In the genomic region with DNA sequence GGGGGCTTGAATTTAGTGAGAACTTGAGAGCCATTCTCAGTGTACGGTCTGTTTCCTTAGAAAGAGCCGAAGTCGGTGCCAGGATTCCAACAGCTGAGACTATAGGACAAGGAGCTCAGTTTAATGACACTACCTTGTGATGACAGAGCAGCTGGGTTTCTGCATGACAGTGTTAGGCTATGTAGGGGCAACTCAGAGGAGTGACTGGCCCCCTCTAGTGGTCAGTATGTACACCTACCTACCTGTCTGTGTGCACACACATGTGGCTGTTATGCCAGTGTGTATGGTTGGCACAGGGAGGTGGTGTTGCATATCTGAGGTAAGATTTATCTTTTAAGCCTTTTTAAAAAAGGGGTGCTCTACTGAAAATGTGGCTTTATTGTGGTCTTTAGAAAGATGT, we compare ENCODE assay signal across 9 mouse cellular contexts. TPM values are rescaled to one million over a fixed set of nuclear protein-coding genes. Genes with fewer than 3 reads are reported as not detected.
DNase-seq lines count a peak whose midpoint lies in the region; ATAC-seq and TF ChIP-seq lines count a peak whose summit lies in the region.
"Had no signal": no experiment of that assay in that cellular context is flagged by ENCODE, and none has a peak within 500 bp of the region (broad histone marks: within the 10 kb centered on the region; RNA-seq: fewer than 3 reads in every experiment).

No protein-coding gene starts in this region.

- TF ChIP-seq CTCF in kidney, adult 2 months (conservative IDR thresholded peaks at IDR 0.05; ENCODE audit: insufficient read depth, insufficient read length, low read depth, low read length), result peak; percentile 82

- intact Hi-C loops in left cerebral cortex, postnatal 4 days (cut with DNase I), result no loop called here

- DNase-seq in kidney, adult 18-20 months, result peak; percentile 44
- no peak for DNase-seq in kidney, adult 11 months
- peak; percentile 34 for DNase-seq in WW6 (ENCODE audit: low read depth, low spot score)
- DNase-seq in kidney, adult 2 months, result peak; percentile 78
- DNase-seq in lung, postnatal 25 days (ENCODE audit: low spot score), result peak; percentile 57
- DNase-seq in right cerebral cortex, postnatal 4 days, result no peak
- no peak for DNase-seq in left cerebral cortex, postnatal 4 days

- H3K4me1 ChIP-seq in kidney, adult 2 months (ENCODE audit: control insufficient read depth, insufficient read depth, low read length), result peaks cover 18% of the 10 kb centered on the region; the same call in 1 of the 2 replicates
- H3K4me1 ChIP-seq in forebrain, embryonic 13.5 days, result peaks cover 12% of the 10 kb centered on the region; the same call in 1 of the 2 replicates

- no peak overlapping the region; the same call in 1 of the 2 replicates for H3K27ac ChIP-seq in kidney, adult 2 months (ENCODE audit: insufficient read depth, low read depth, low read length)
- H3K27ac ChIP-seq in forebrain, embryonic 13.5 days, result no peak overlapping the region

- ATAC-seq in forebrain, embryonic 13.5 days, result no peak

- no peak overlapping the region for H3K4me2 ChIP-seq in forebrain, embryonic 13.5 days

- 76% methylated on average over 3 of the region's 3 CpGs for WGBS in kidney, adult 2 months
- 87% methylated on average over 3 of the region's 3 CpGs for WGBS in forebrain, embryonic 13.5 days

- no peak for TF ChIP-seq POLR2A in kidney, adult 2 months (IDR thresholded peaks at IDR 0.05; ENCODE audit: low read depth, low read length)

- H3K4me3 ChIP-seq in kidney, adult 2 months (ENCODE audit: insufficient read depth, low read depth, low read length), result no peak overlapping the region
- H3K4me3 ChIP-seq in forebrain, embryonic 13.5 days, result no peak overlapping the region
- H3K4me3 ChIP-seq: erythroblast, embryonic 14.5 days had no signal

- H3K36me3 ChIP-seq in kidney, adult 2 months (ENCODE audit: control insufficient read depth, insufficient read depth, low read length), result no peaks in the 10 kb centered on the region
- H3K36me3 ChIP-seq in forebrain, embryonic 13.5 days (ENCODE audit: poor library complexity, severe bottlenecking), result no peaks in the 10 kb centered on the region

- no peak overlapping the region for H3K9ac ChIP-seq in forebrain, embryonic 13.5 days

- no peaks in the 10 kb centered on the region for H3K9me3 ChIP-seq in forebrain, embryonic 13.5 days (replicated peaks)

- no peaks in the 10 kb centered on the region for H3K27me3 ChIP-seq in kidney, adult 2 months (replicated peaks; ENCODE audit: control insufficient read depth, insufficient read depth, low read length)
- no peaks in the 10 kb centered on the region for H3K27me3 ChIP-seq in forebrain, embryonic 13.5 days

RNA-seq across cellular contexts. Expression of gene Strip2, which starts 56.6 kb away (rescaled TPM):
- 1.2 and 1.4 TPM in 2 replicates for polyA plus RNA-seq in kidney, adult 2 months (2012; rRNA removed)
- 0.92 and 1.2 TPM in 2 replicates for polyA plus RNA-seq in forebrain, embryonic 13.5 days (2015; fragmentation: Nextera tagmentation; extraction: Ambion mirVana)
- 1 to 10 TPM; 5.2 to 6.1 TPM for total RNA-seq in left cerebral cortex, postnatal 4 days (2021)

Comparison
In these comparisons a context has a peak if more than half of its experiments do, and no peak if none do; other contexts are left out.
1. DNase-seq: peak in kidney, adult 18-20 months (single experiment), WW6 (single experiment), kidney, adult 2 months (single experiment) and lung, postnatal 25 days (single experiment); none in kidney, adult 11 months (single experiment), right cerebral cortex, postnatal 4 days (single experiment) and left cerebral cortex, postnatal 4 days (single experiment).